14 mouse cellular contexts compared by ENCODE assay signal in genomic region chr5:145222840-145223239, GRCm38 (mm10). TPM values are rescaled to one million over a fixed set of nuclear protein-coding genes. Genes with fewer than 3 reads are reported as not detected.
A peak's percentile ranks its signal among the peaks of the same experiment; 100 is the strongest.
DNase-seq lines count a peak whose midpoint lies in the region; ATAC-seq and TF ChIP-seq lines count a peak whose summit lies in the region.
"Had no signal": no experiment of that assay in that cellular context is flagged by ENCODE, and none has a peak within 500 bp of the region (broad histone marks: within the 10 kb centered on the region; RNA-seq: fewer than 3 reads in every experiment).

No protein-coding gene starts in this region.

- H3K27ac ChIP-seq in intestine, embryonic 16.5 days (ENCODE audit: low read length): peak overlapping the region; percentile 57
- no peak overlapping the region for H3K27ac ChIP-seq in stomach, postnatal 0 days (replicated peaks)
- H3K27ac ChIP-seq in gastrocnemius, adult 2 months: no peak overlapping the region
- H3K27ac ChIP-seq: forebrain, embryonic 12.5 days had no signal

- no peak for TF ChIP-seq EP300 in stomach, postnatal 0 days (optimal IDR thresholded peaks at IDR 0.05)

- H3K4me1 ChIP-seq in intestine, embryonic 16.5 days (ENCODE audit: control insufficient read depth, insufficient read depth, low read length): no peaks in the 10 kb centered on the region
- no peaks in the 10 kb centered on the region for H3K4me1 ChIP-seq in stomach, postnatal 0 days (replicated peaks; ENCODE audit: control insufficient read depth, insufficient read depth)
- H3K4me1 ChIP-seq: forebrain, embryonic 12.5 days had no signal

- H3K9me3 ChIP-seq in intestine, embryonic 16.5 days (ENCODE audit: control insufficient read depth, low read length): no peaks in the 10 kb centered on the region
- H3K9me3 ChIP-seq in stomach, postnatal 0 days (ENCODE audit: control insufficient read depth, low read length): no peaks in the 10 kb centered on the region
- H3K9me3 ChIP-seq: forebrain, embryonic 12.5 days had no signal

- H3K9ac ChIP-seq in intestine, embryonic 16.5 days (ENCODE audit: low read depth, low read length): no peak overlapping the region
- no peak overlapping the region for H3K9ac ChIP-seq in stomach, postnatal 0 days (ENCODE audit: low read length)
- H3K9ac ChIP-seq: forebrain, embryonic 12.5 days had no signal

- ATAC-seq in intestine, embryonic 16.5 days: peak; percentile 92
- peak; percentile 72 for ATAC-seq in stomach, postnatal 0 days (ENCODE audit: low FRiP score, low TSS enrichment)
- ATAC-seq: CD4-positive, CD25-positive, alpha-beta regulatory T cell, adult 4 months had no signal

- peaks cover 21% of the 10 kb centered on the region for H3K36me3 ChIP-seq in intestine, embryonic 16.5 days (ENCODE audit: control insufficient read depth, insufficient read depth, low read length)
- peaks cover 24% of the 10 kb centered on the region; the same call in 1 of the 2 replicates for H3K36me3 ChIP-seq in stomach, postnatal 0 days (ENCODE audit: control insufficient read depth, insufficient read depth, low read length)

- WGBS in intestine, embryonic 16.5 days: 69% methylated on average over 5 of the region's 5 CpGs
- WGBS in stomach, postnatal 0 days: 73% methylated on average over 5 of the region's 5 CpGs

- peak; percentile 10 for DNase-seq in retina, postnatal 1 day
- DNase-seq in retina, embryonic 14.5 days (ENCODE audit: low spot score): no peak
- peak; percentile 50 for DNase-seq in R1 (ENCODE audit: low read depth, low spot score)
- DNase-seq in stomach, postnatal 0 days (ENCODE audit: low spot score): no peak
- DNase-seq in gastrocnemius, adult 2 months: no peak
- DNase-seq in layer of hippocampus, postnatal 10 days (ENCODE audit: low spot score in 2 of 2): no peak
- DNase-seq in natural killer cell, adult 2 months (ENCODE audit: low spot score in 2 of 2): no peak
- DNase-seq: cerebellum, adult 11-12 months; gastrocnemius, postnatal 10 days; kidney, postnatal 25 days; thymus, postnatal 14 days had no signal

- no peaks in the 10 kb centered on the region for H3K27me3 ChIP-seq in intestine, embryonic 16.5 days (replicated peaks; ENCODE audit: control insufficient read depth, insufficient read depth, low read length)
- no peaks in the 10 kb centered on the region for H3K27me3 ChIP-seq in stomach, postnatal 0 days (ENCODE audit: control insufficient read depth, insufficient read depth, low read length)
- H3K27me3 ChIP-seq: forebrain, embryonic 12.5 days had no signal

- intact Hi-C loops in gastrocnemius, adult 2 months (cut with DNase I): no loop called here

- H3K4me3 ChIP-seq in intestine, embryonic 16.5 days (ENCODE audit: low read length): no peak overlapping the region
- H3K4me3 ChIP-seq in stomach, postnatal 0 days (ENCODE audit: low read depth, low read length): no peak overlapping the region
- no peak overlapping the region for H3K4me3 ChIP-seq in gastrocnemius, adult 2 months
- H3K4me3 ChIP-seq: forebrain, embryonic 12.5 days had no signal

- no peak overlapping the region for H3K4me2 ChIP-seq in intestine, embryonic 16.5 days (ENCODE audit: low read depth, low read length)
- H3K4me2 ChIP-seq in stomach, postnatal 0 days (replicated peaks; ENCODE audit: low read depth): no peak overlapping the region
- H3K4me2 ChIP-seq: forebrain, embryonic 12.5 days had no signal

- no peak for TF ChIP-seq CTCF in stomach, postnatal 0 days (IDR thresholded peaks at IDR 0.05; ENCODE audit: low read depth)
- TF ChIP-seq CTCF in gastrocnemius, adult 2 months (IDR thresholded peaks at IDR 0.05): no peak

RNA-seq across cellular contexts. Expression of gene Zfp655, which starts 8.7 kb away (rescaled TPM):
- polyA plus RNA-seq in intestine, embryonic 16.5 days (2015; fragmentation: Nextera tagmentation; extraction: Ambion mirVana): 36.7 and 38.9 TPM in 2 replicates
- polyA plus RNA-seq in stomach, postnatal 0 days (2015; fragmentation: Nextera tagmentation; extraction: Ambion mirVana): 19.1 and 21.0 TPM in 2 replicates
- total RNA-seq in gastrocnemius, adult 2 months (2021): 10 to 100 TPM; 14.3 to 15.2 TPM
- total RNA-seq in layer of hippocampus, postnatal 10 days (2021): 10 to 100 TPM; 24.5 to 25.4 TPM

RNA-seq across cellular contexts. Expression of gene Zkscan5, which starts 18.5 kb away (rescaled TPM):
- 7.1 and 8.4 TPM in 2 replicates for polyA plus RNA-seq in intestine, embryonic 16.5 days (2015; fragmentation: Nextera tagmentation; extraction: Ambion mirVana)
- polyA plus RNA-seq in stomach, postnatal 0 days (2015; fragmentation: Nextera tagmentation; extraction: Ambion mirVana): 4.6 and 5.0 TPM in 2 replicates
- total RNA-seq in gastrocnemius, adult 2 months (2021): 1 to 10 TPM; 8.6 to 9.3 TPM
- total RNA-seq in layer of hippocampus, postnatal 10 days (2021): 10 to 100 TPM; 14.3 to 14.8 TPM

RNA-seq across cellular contexts. Expression of gene Zkscan14, which starts 21.2 kb away (rescaled TPM):
- polyA plus RNA-seq in intestine, embryonic 16.5 days (2015; fragmentation: Nextera tagmentation; extraction: Ambion mirVana): 8.2 and 8.4 TPM in 2 replicates
- 9.1 and 9.8 TPM in 2 replicates for polyA plus RNA-seq in stomach, postnatal 0 days (2015; fragmentation: Nextera tagmentation; extraction: Ambion mirVana)
- 10 to 100 TPM in 1 of 2 experiments, 1 to 10 TPM in 1; 9.3 to 11.6 TPM for total RNA-seq in gastrocnemius, adult 2 months (2021)
- total RNA-seq in layer of hippocampus, postnatal 10 days (2021): 1 to 10 TPM; 9.4 to 9.9 TPM

RNA-seq across cellular contexts. Expression of gene Atp5j2, which starts 31.0 kb away (rescaled TPM):
- 956 and 964 TPM in 2 replicates for polyA plus RNA-seq in intestine, embryonic 16.5 days (2015; fragmentation: Nextera tagmentation; extraction: Ambion mirVana)
- 602 and 646 TPM in 2 replicates for polyA plus RNA-seq in stomach, postnatal 0 days (2015; fragmentation: Nextera tagmentation; extraction: Ambion mirVana)
- 100 to 1,000 TPM; 622 to 768 TPM for total RNA-seq in gastrocnemius, adult 2 months (2021)
- total RNA-seq in layer of hippocampus, postnatal 10 days (2021): 100 to 1,000 TPM; 318 to 327 TPM

RNA-seq across cellular contexts. Expression of gene Cpsf4, which starts 55.8 kb away (rescaled TPM):
- 38.9 and 41.1 TPM in 2 replicates for polyA plus RNA-seq in intestine, embryonic 16.5 days (2015; fragmentation: Nextera tagmentation; extraction: Ambion mirVana)
- polyA plus RNA-seq in stomach, postnatal 0 days (2015; fragmentation: Nextera tagmentation; extraction: Ambion mirVana): 19.1 and 19.6 TPM in 2 replicates
- 1 to 10 TPM; 9.3 to 9.9 TPM for total RNA-seq in gastrocnemius, adult 2 months (2021)
- 10 to 100 TPM; 29.7 to 30.5 TPM for total RNA-seq in layer of hippocampus, postnatal 10 days (2021)

Comparison
In these comparisons a context has a peak if more than half of its experiments do, and no peak if none do; other contexts are left out.
1. DNase-seq: peak in retina, postnatal 1 day (single experiment) and R1 (single experiment); none in retina, embryonic 14.5 days (single experiment), stomach, postnatal 0 days (single experiment), gastrocnemius, adult 2 months (single experiment), layer of hippocampus, postnatal 10 days (0 of 2) and natural killer cell, adult 2 months (0 of 2).